Mouse (Mus musculus) liver, embryonic 16.5 days (tissue): ENCODE data around the gene Ccdc82. TPM values are rescaled to one million over a fixed set of nuclear protein-coding genes. Genes with fewer than 3 reads are reported as not detected.
A peak's percentile ranks its signal among the peaks of the same experiment; 100 is the strongest.

Source experiments
- ATAC-seq: fragments of 200-750 bp; cut with Nextera tagmentation; 2 replicates; pipeline ENCODE4 v1.8.0; 2017; ENCODE audit warnings: low read depth, mild to moderate bottlenecking, moderate number of reproducible peaks, moderate library complexity
- H3K27ac ChIP-seq: fragments of 300-500 bp; sonication (generic); 2 replicates; pipeline ENCODE4 v1.5.1; 2014; ENCODE audit warnings: mild to moderate bottlenecking, low read length
- H3K27me3 ChIP-seq: fragments of 300-500 bp; sonication (generic); 2 replicates; pipeline ENCODE4 v1.6.1; 2014; ENCODE audit warnings: low read depth, low read length, mixed read lengths; ENCODE audit not compliant: control insufficient read depth, insufficient read depth
- H3K36me3 ChIP-seq: fragments of 300-500 bp; sonication (generic); 2 replicates; pipeline ENCODE4 v1.6.1; 2014; ENCODE audit warnings: mild to moderate bottlenecking; ENCODE audit not compliant: control insufficient read depth, insufficient read depth
- H3K4me1 ChIP-seq: fragments of 300-500 bp; sonication (generic); 2 replicates; pipeline ENCODE4 v1.6.1; 2014; ENCODE audit warnings: low read depth, low read length, mixed read lengths; ENCODE audit not compliant: control insufficient read depth
- H3K4me2 ChIP-seq: fragments of 300-500 bp; sonication (generic); 2 replicates; pipeline ENCODE4 v1.6.1; 2014; ENCODE audit warnings: low read depth, low read length, mixed read lengths
- H3K4me3 ChIP-seq: fragments of 300-500 bp; sonication (generic); 2 replicates; pipeline ENCODE4 v1.5.1; 2014; ENCODE audit warnings: low read depth, mild to moderate bottlenecking, low read length
- H3K9ac ChIP-seq: fragments of 300-500 bp; sonication (generic); 2 replicates; pipeline ENCODE4 v1.6.1; 2014; ENCODE audit warnings: low read depth, low read length
- H3K9me3 ChIP-seq: fragments of 300-500 bp; sonication (generic); replicated peaks from 2 replicates; pipeline ENCODE4 v1.6.1; 2016; ENCODE audit warnings: low read length; ENCODE audit not compliant: control insufficient read depth
- WGBS: fragments of 180-500 bp; shearing (Covaris S2); extraction: QIAGEN DNeasy Blood & Tissue Kit; methylation state at CpG from one replicate; pipeline ENCODE4 v1.1.7; 2014; ENCODE audit not compliant: insufficient replicate concordance; 5-methylcytosine and 5-hydroxymethylcytosine counted together
- polyA plus RNA-seq: library from polyadenylated mRNA; unstranded; fragments of >200 nt; fragmentation: Nextera tagmentation; extraction: Ambion mirVana; gene quantifications from 2 replicates; pipeline ENCODE4 v1.2.1, GENCODE M21; 2015

Ccdc82 gene
- polyA plus RNA-seq, 1 experiment from 2014 or later: 8.8 TPM

DNA sequence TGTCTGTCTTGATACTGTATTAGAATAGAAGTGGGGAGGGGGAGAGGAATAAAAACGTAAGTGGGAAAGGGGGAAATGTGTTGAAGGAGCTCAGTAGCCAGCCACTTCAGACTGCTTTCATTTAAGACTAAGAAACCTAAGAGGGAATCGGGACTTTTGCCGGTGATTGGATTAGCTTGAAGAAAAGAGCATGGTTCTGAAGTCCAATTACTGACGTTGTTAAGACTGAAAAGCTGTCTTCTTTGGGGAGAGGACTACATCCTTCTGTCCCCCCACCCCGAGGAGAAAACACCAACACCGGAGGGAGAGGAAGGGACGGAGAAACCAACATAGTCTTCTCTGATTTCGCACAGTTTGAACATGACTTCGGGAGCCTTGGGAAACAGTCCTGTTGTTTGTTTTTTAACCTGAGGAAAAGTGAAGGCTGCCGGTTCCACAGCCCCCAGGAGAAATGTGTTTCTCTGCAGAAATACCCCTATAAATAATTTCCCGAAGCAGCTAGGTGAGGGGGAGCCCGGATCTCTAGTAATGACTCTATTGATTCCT is 50.4 kb downstream of the Ccdc82 start:
- peak overlapping the region; percentile 61 for H3K9ac ChIP-seq
- H3K4me2 ChIP-seq: peak overlapping the region; percentile 83
- peak overlapping the region; percentile 64 for H3K4me3 ChIP-seq
- H3K9me3 ChIP-seq: no peaks in the 10 kb centered on the region
- no peak overlapping the region for H3K27ac ChIP-seq
- H3K27me3 ChIP-seq: no peaks in the 10 kb centered on the region
- peaks cover 18% of the 10 kb centered on the region for H3K4me1 ChIP-seq
- no peak for ATAC-seq
- WGBS: under 1% methylated on average over 12 of the region's 12 CpGs
- H3K36me3 ChIP-seq: no peaks in the 10 kb centered on the region

DNA sequence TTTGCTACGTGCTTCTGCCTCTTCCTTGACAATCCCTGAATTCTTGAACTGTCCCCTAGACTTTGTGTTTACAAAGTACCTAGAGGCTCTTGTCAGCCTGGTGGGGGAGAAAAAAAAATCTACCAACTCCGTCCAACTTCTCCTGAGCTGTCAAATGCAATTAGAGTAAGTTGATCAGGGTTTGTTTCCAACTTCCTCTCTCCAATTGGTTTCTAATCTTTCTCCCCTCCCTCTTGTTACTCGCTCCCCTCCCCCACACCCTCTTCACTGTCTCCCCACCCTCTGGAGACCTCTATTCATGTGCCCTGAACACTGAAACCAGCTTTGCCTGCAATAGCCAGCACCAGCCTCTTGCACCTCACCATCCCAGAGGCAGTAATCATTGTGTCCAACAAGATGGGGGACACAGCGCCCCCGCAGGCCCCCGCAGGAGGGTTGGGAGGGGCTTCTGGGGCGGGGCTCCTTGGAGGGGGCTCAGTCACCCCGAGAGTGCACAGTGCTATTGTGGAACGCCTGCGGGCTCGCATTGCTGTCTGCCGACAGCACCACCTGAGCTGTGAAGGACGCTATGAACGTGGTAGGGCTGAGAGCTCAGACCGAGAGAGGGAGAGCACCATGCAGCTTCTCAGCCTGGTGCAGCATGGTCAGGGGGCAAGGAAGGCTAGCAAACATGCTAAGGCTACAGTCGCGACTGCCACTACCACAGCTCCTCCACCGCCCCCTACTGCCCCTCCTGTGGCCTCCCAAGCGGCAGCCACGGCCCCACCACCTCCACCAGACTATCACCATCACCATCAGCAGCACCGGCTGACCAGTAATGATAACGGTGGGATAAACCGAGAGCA is 51.1 kb downstream of the Ccdc82 start, which contains the start of gene Maml2:
Gene Maml2, plus strand, starts transcription at position 290 of the 845 bp plus-strand sequence.
- peaks cover 18% of the 10 kb centered on the region for H3K4me1 ChIP-seq
- no peak within 1 kb of the TSS for H3K27ac ChIP-seq
- under 1% methylated on average over 23 of the region's 23 CpGs for WGBS
- no peaks in the 10 kb centered on the region for H3K9me3 ChIP-seq
- no peaks in the 10 kb centered on the region for H3K36me3 ChIP-seq
- peak within 1 kb of the TSS; percentile 83 for H3K4me2 ChIP-seq
- peak within 1 kb of the TSS; percentile 64 for H3K4me3 ChIP-seq
- H3K27me3 ChIP-seq: no peaks in the 10 kb centered on the region
- peak; percentile 36 for ATAC-seq
- peak within 1 kb of the TSS; percentile 61 for H3K9ac ChIP-seq

DNA sequence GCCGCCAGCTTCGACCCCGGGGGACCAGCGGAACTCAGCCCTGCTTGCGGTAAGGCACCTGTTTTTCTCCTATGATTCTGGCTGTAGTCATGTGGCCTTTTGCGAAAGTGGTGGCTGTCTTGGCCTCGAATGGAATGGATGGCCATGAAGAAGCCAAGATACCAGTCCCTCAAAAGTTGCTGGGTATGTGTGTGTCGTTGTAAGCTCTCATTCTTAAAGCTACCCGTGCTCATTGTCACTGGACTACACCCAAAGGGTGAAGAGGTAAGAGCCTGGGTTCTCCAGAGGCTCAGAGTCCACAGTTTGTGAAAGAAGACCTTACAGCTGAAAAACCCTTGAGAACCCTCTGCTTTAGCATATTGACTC is 51.7 kb downstream of the Ccdc82 start:
- no peak for ATAC-seq
- Histone ChIP-seq H3K27me3 (no peaks in the 10 kb centered on the region), H3K4me3 (peak overlapping the region; percentile 64), H3K36me3 (no peaks in the 10 kb centered on the region), H3K9me3 (no peaks in the 10 kb centered on the region), H3K4me1 (peaks cover 18% of the 10 kb centered on the region), H3K27ac (no peak overlapping the region), H3K4me2 (peak overlapping the region; percentile 83), H3K9ac (peak overlapping the region; percentile 61)
- 10% methylated on average over 9 of the region's 9 CpGs for WGBS

DNA sequence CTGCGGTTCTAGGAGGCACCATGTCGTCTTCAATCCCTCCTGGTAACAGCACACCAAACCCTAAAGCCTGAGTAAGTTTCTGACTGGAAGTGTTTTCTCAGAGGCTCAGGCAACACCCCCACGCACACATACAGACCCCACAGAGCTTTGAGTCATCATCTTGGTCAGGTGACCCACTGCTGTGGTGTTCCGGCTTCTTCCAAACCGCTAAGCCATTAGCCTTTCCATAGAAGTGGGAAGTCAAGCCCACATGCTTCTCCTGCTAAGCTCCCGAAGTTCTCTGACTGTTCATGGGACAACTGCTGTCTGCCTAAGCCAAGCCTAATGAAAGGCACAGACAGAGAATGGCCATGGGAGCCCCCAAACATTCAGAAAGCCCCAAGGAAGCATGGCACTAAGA is 52.4 kb downstream of the Ccdc82 start:
- no peaks in the 10 kb centered on the region for H3K36me3 ChIP-seq
- H3K4me3 ChIP-seq: no peak overlapping the region
- no peak overlapping the region for H3K9ac ChIP-seq
- no peaks in the 10 kb centered on the region for H3K9me3 ChIP-seq
- H3K27me3 ChIP-seq: no peaks in the 10 kb centered on the region
- ATAC-seq: no peak
- H3K27ac ChIP-seq: no peak overlapping the region
- WGBS: 73% methylated on average over 6 of the region's 6 CpGs
- H3K4me1 ChIP-seq: peaks cover 18% of the 10 kb centered on the region
- H3K4me2 ChIP-seq: no peak overlapping the region

DNA sequence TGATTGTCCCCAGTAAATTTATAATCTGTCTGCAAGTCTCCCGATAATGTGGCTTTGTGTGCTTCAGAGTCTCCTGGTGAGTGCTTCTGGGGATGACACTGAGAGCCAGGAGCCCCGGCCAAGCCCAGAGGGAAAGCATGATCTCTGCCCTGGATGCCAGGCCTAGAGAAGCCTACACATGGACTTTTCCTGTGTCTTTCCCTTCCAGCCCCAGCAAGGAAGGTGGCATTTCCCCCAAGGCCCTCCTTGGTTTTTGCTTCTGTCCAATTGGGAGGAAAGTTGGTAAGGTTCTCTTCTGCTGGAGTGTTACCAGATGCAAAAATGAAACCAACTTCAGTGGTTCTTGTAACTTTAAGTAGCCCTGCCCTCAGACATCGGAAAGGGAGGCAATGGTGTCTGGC is 53.3 kb downstream of the Ccdc82 start:
- Histone ChIP-seq H3K4me3 (no peak overlapping the region), H3K4me1 (peaks cover 18% of the 10 kb centered on the region), H3K4me2 (no peak overlapping the region), H3K9ac (no peak overlapping the region), H3K27me3 (no peaks in the 10 kb centered on the region), H3K36me3 (no peaks in the 10 kb centered on the region), H3K27ac (no peak overlapping the region), H3K9me3 (no peaks in the 10 kb centered on the region)
- WGBS: 48% methylated on average over 3 of the region's 3 CpGs
- ATAC-seq: no peak

DNA sequence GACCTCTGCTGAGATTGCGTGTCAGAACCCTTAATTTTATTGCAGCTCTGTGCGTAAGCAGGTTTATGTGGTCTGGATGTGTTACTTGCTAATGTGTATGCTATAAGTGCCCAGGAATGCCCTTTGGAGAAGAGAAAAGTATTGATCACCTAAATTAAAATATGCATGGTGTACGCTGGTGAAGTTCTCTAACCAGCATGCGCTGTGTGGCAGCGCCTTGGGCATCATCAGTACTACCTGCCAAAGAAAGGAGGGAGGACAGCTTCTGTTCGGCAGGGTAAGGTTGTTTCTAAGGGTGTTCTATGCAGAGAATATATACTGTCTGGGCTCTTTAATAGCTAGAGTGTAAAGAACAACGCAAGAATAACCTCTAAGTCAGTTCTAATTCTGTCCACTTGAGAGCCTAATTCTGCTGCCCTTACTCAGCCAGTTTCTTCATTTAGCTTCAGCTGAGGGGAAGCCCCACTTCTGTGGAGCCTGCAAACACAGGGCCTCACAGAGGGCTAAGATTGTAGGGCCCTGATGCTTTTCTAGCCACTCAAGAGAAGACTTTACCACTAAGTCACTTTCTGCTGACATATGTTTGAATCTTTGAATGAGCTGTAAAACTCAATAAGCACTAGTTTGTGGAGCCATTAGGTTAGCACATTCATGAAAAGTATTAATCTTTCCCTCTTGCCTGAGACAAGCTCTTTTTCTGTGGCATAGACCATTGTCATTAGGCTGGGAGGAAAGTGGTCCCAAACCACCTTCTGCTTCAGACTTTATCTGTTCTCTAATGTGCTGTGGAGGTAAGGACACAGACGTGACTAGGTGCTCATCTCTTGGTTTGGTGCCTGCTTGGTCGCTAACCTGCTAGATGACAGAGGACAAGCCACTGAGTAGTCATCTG is 54.4 kb downstream of the Ccdc82 start:
- no peak for ATAC-seq
- no peaks in the 10 kb centered on the region for H3K9me3 ChIP-seq
- H3K4me1 ChIP-seq: peaks cover 16% of the 10 kb centered on the region
- H3K9ac ChIP-seq: no peak overlapping the region
- no peaks in the 10 kb centered on the region for H3K27me3 ChIP-seq
- 73% methylated on average over 9 of the region's 9 CpGs for WGBS
- no peak overlapping the region for H3K4me2 ChIP-seq
- H3K4me3 ChIP-seq: no peak overlapping the region
- H3K27ac ChIP-seq: no peak overlapping the region
- H3K36me3 ChIP-seq: no peaks in the 10 kb centered on the region

DNA sequence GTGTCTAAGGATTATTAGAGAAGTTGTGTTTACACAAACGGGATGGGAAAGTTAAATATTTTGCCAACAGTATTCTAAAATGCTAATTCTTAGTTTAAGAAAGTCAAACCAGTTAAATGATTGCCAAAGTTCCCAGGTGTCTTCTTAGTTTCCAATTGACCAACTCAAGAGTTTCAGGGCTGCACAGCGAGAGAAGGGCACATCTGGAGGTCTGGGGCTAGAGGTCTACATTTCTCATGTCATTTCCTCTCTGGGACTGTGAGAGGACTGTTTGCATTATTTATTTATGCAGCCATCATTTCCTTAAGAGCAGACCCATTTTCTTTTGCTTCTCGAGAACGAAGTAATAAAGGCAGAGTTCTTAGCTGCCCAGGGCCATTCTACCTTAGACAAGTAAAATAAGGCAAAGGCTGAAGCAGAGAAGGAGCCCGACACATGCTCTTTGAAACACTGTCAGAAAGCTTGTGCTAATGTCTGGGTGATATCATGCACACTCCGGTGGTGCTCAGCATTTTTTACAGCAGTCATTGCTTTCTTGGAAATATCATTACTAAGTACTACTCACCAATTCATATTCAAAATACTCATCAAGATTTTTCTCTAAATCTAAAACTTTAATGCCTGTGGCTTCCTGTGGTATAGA is 55.5 kb downstream of the Ccdc82 start:
- 54% methylated on average over 6 of the region's 6 CpGs for WGBS
- Histone ChIP-seq H3K27ac (no peak overlapping the region), H3K4me3 (no peak overlapping the region), H3K4me2 (no peak overlapping the region), H3K4me1 (peaks cover 13% of the 10 kb centered on the region), H3K27me3 (no peaks in the 10 kb centered on the region), H3K9me3 (no peaks in the 10 kb centered on the region), H3K36me3 (no peaks in the 10 kb centered on the region), H3K9ac (no peak overlapping the region)
- ATAC-seq: no peak

DNA sequence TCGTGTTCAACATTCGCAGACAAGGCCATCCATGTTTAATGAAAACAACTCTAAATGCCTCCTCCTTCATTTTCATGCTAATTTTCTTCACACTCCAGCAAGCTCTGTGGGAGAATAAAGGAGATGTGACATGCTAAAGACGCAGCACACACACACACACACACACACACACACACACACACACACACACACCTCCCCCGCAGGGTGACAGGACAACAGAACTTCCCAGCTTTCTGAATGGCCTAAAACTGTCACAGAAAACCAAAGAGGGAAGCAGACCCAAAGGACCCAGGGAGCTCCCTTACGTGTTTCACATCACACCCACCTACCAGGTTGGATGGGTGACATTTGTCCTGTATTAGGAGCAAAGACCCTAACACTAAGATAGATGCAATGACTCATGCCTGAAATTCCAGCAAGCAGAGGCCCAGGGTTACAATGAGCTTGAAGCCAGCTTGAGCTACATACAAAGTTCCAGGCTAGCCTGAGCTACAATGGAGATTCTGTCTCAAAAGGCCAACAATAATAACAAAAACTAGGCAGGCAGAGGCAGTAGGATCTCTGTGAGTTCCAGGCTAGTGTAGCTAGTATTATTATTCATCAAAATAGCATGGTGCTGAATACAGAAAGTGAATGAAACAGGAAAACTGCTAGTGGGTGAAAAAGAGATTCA is 56.5 kb downstream of the Ccdc82 start:
- H3K4me2 ChIP-seq: no peak overlapping the region
- no peaks in the 10 kb centered on the region for H3K36me3 ChIP-seq
- no peak for ATAC-seq
- 68% methylated on average over 5 of the region's 5 CpGs for WGBS
- H3K9ac ChIP-seq: no peak overlapping the region
- no peaks in the 10 kb centered on the region for H3K9me3 ChIP-seq
- no peak overlapping the region for H3K4me3 ChIP-seq
- no peak overlapping the region for H3K27ac ChIP-seq
- peaks cover 5% of the 10 kb centered on the region for H3K4me1 ChIP-seq
- no peaks in the 10 kb centered on the region for H3K27me3 ChIP-seq
